Mouse (Mus musculus): Measurements from ENCODE around the gene Slco1a5.
A peak's percentile ranks its signal among the peaks of the same experiment; 100 is the strongest.
"Not testable (repeated sequence)": the region's sequence is repeated elsewhere in the genome, so short reads cannot be mapped to it uniquely, and the experiment has no call there.

Slco1a5 gene

GRCm38 (mm10) chr6:142322881-142323280 lies at the start of gene Slco1a5:
Slco1a5 (minus strand) TSS chr6:142322981.
- no peak for DNase-seq (ENCODE audit: low spot score in 2 of 2)

- DNase-seq (ENCODE audit: low spot score in 2 of 2): no peak
These were observed 46.8 kb upstream of the Slco1a5 start for GRCm38 (mm10) chr6:142369568-142369967.

GRCm38 (mm10) chr6:142367565-142367964 lies 44.8 kb upstream of the Slco1a5 start:
- no peak for DNase-seq (ENCODE audit: low spot score in 2 of 2)

- no peak for DNase-seq (ENCODE audit: low spot score in 2 of 2)
These were observed 43.8 kb upstream of the Slco1a5 start for GRCm38 (mm10) chr6:142366473-142367018.

- no peak for DNase-seq (ENCODE audit: low spot score in 2 of 2)
These were observed 43.1 kb upstream of the Slco1a5 start for GRCm38 (mm10) chr6:142365742-142366472.

GRCm38 (mm10) chr6:142363019-142363576 lies 40.3 kb upstream of the Slco1a5 start:
- DNase-seq (ENCODE audit: low spot score in 2 of 2): no peak

GRCm38 (mm10) chr6:142362036-142362435 lies 39.3 kb upstream of the Slco1a5 start:
- no peak for DNase-seq (ENCODE audit: low spot score in 2 of 2)

GRCm38 (mm10) chr6:142357106-142357505 lies 34.3 kb upstream of the Slco1a5 start:
- DNase-seq (ENCODE audit: low spot score in 2 of 2): no peak

GRCm38 (mm10) chr6:142352099-142352498 lies 29.3 kb upstream of the Slco1a5 start:
- not testable (repeated sequence) for DNase-seq (ENCODE audit: low spot score in 2 of 2)

GRCm38 (mm10) chr6:142347431-142348385 lies 24.9 kb upstream of the Slco1a5 start:
- no peak for DNase-seq (ENCODE audit: low spot score in 2 of 2)

GRCm38 (mm10) chr6:142346181-142347110 lies 23.7 kb upstream of the Slco1a5 start:
- DNase-seq (ENCODE audit: low spot score in 2 of 2): no peak

- DNase-seq (ENCODE audit: low spot score in 2 of 2): peak; percentile 84
These were observed 22.8 kb upstream of the Slco1a5 start, which contains the start of gene Pyroxd1 for GRCm38 (mm10) chr6:142345440-142346038. Pyroxd1 (plus strand) TSS chr6:142345654.

GRCm38 (mm10) chr6:142343561-142343960 lies 20.8 kb upstream of the Slco1a5 start:
- DNase-seq (ENCODE audit: low spot score in 2 of 2): peak; percentile 14 to 57

- no peak for DNase-seq (ENCODE audit: low spot score in 2 of 2)
These were observed 16.8 kb upstream of the Slco1a5 start for GRCm38 (mm10) chr6:142339576-142339975.

- no peak for DNase-seq (ENCODE audit: low spot score in 2 of 2)
These were observed 16.2 kb upstream of the Slco1a5 start for GRCm38 (mm10) chr6:142338961-142339360.

- DNase-seq (ENCODE audit: low spot score in 2 of 2): no peak
These were observed 6.4 kb upstream of the Slco1a5 start for GRCm38 (mm10) chr6:142329201-142329600.

- no peak for DNase-seq (ENCODE audit: low spot score in 2 of 2)
These were observed 3.8 kb upstream of the Slco1a5 start for GRCm38 (mm10) chr6:142326598-142326997.

GRCm38 (mm10) chr6:142317106-142317505 lies 5.7 kb downstream of the Slco1a5 start:
- no peak for DNase-seq (ENCODE audit: low spot score in 2 of 2)

- no peak for DNase-seq (ENCODE audit: low spot score in 2 of 2)
These were observed 8.5 kb downstream of the Slco1a5 start for GRCm38 (mm10) chr6:142314285-142314684.

GRCm38 (mm10) chr6:142305076-142305475 lies 17.7 kb downstream of the Slco1a5 start:
- no peak for DNase-seq (ENCODE audit: low spot score in 2 of 2)
